Mouse (Mus musculus) small intestine, adult 2 months (tissue): ENCODE data around the gene Cd52. TPM values are rescaled to one million over a fixed set of nuclear protein-coding genes. Genes with fewer than 3 reads are reported as not detected.

Experiments used
- H3K27ac ChIP-seq: fragments of 200-500 bp; 2 replicates; pipeline ENCODE4 v1.5.1; 2012; ENCODE audit warnings: low read depth, low read length, control low read depth, inconsistent platforms; ENCODE audit not compliant: insufficient read depth
- H3K27me3 ChIP-seq: fragments of 200-500 bp; 2 replicates; pipeline ENCODE4 v1.6.1; 2012; ENCODE audit warnings: mild to moderate bottlenecking, moderate library complexity, low read length, inconsistent platforms; ENCODE audit not compliant: control insufficient read depth, insufficient read depth
- H3K36me3 ChIP-seq: fragments of 200-500 bp; 2 replicates; pipeline ENCODE4 v1.6.1; 2012; ENCODE audit warnings: mild to moderate bottlenecking, low read length, control low read depth, inconsistent platforms; ENCODE audit not compliant: control insufficient read depth, insufficient read depth
- H3K4me1 ChIP-seq: fragments of 200-500 bp; 2 replicates; pipeline ENCODE4 v1.6.1; 2012; ENCODE audit warnings: low read length, inconsistent platforms, mixed read lengths; ENCODE audit not compliant: control insufficient read depth, insufficient read depth, insufficient read length
- H3K4me3 ChIP-seq: fragments of 200-500 bp; 2 replicates; pipeline ENCODE4 v1.5.1; 2012; ENCODE audit warnings: low read depth, mild to moderate bottlenecking, control low read depth, inconsistent platforms, low read length, moderate library complexity
- CTCF ChIP-seq: fragments of 200-500 bp; IDR thresholded peaks from 2 replicates; pipeline ENCODE4 v1.5.1; 2012; ENCODE audit warnings: low read depth, mild to moderate bottlenecking, control low read depth, inconsistent platforms, low read length, moderate library complexity, mixed read lengths; ENCODE audit not compliant: insufficient replicate concordance, insufficient read length; ENCODE audit errors: extremely low read depth
- POLR2A ChIP-seq: fragments of 200-500 bp; IDR thresholded peaks from 2 replicates; pipeline ENCODE4 v1.6.1; 2012; ENCODE audit warnings: low read depth, mild to moderate bottlenecking, control low read depth, inconsistent platforms, low read length, moderate library complexity
- WGBS: fragments of 180-500 bp; shearing (Covaris S2); methylation state at CpG from one replicate; pipeline ENCODE4 v1.1.7; 2018; 5-methylcytosine and 5-hydroxymethylcytosine counted together
- polyA plus RNA-seq: library from polyadenylated mRNA; depleted of rRNA; stranded (reverse); fragments of >200 nt; gene quantifications from 2 replicates; pipeline ENCODE4 v1.2.3, GENCODE M21; 2012

Cd52 gene
- polyA plus RNA-seq, 1 experiment, result 35.1 TPM

- no peak for TF ChIP-seq CTCF
- TF ChIP-seq POLR2A, result 0 out of 2 replicates have a peak, but pooled peaks have one; percentile 14
- Histone ChIP-seq H3K4me1 (peaks cover 44% of the 10 kb centered on the region), H3K27ac (peak overlapping the region; percentile 58), H3K36me3 (no peaks in the 10 kb centered on the region), H3K4me3 (no peak overlapping the region), H3K27me3 (no peaks in the 10 kb centered on the region; the same call in 1 of the 2 replicates)
- 75% methylated on average over 14 of the region's 14 CpGs for WGBS
Measured at GRCm38 (mm10) chr4:134118126-134118800, 23.4 kb upstream of the Cd52 start.

GRCm38 (mm10) chr4:134117012-134117411 lies 22.1 kb upstream of the Cd52 start:
- H3K27me3 ChIP-seq, result no peaks in the 10 kb centered on the region; the same call in 1 of the 2 replicates
- H3K36me3 ChIP-seq, result no peaks in the 10 kb centered on the region
- H3K4me1 ChIP-seq, result peaks cover 41% of the 10 kb centered on the region
- WGBS, result 73% methylated on average over 8 of the region's 8 CpGs
- H3K27ac ChIP-seq, result peak overlapping the region; percentile 70
- H3K4me3 ChIP-seq, result no peak overlapping the region
- no peak for TF ChIP-seq CTCF
- no peak for TF ChIP-seq POLR2A

GRCm38 (mm10) chr4:134116501-134116900 lies 21.6 kb upstream of the Cd52 start:
- no peaks in the 10 kb centered on the region for H3K36me3 ChIP-seq
- peak overlapping the region; percentile 70 for H3K27ac ChIP-seq
- no peaks in the 10 kb centered on the region; the same call in 1 of the 2 replicates for H3K27me3 ChIP-seq
- no peak overlapping the region for H3K4me3 ChIP-seq
- peaks cover 40% of the 10 kb centered on the region for H3K4me1 ChIP-seq
- TF ChIP-seq POLR2A, result no peak
- TF ChIP-seq CTCF, result no peak
- 82% methylated on average over 2 of the region's 2 CpGs for WGBS

- TF ChIP-seq POLR2A, result no peak
- TF ChIP-seq CTCF, result no peak
- Histone ChIP-seq H3K36me3 (no peaks in the 10 kb centered on the region), H3K4me3 (no peak overlapping the region), H3K27ac (no peak overlapping the region), H3K27me3 (no peaks in the 10 kb centered on the region), H3K4me1 (peaks cover 30% of the 10 kb centered on the region)
- WGBS, result 40% methylated on average over 16 of the region's 16 CpGs
Measured at GRCm38 (mm10) chr4:134115215-134116144, 20.6 kb upstream of the Cd52 start.

GRCm38 (mm10) chr4:134114038-134114437 lies 19.2 kb upstream of the Cd52 start:
- Histone ChIP-seq H3K4me1 (peaks cover 18% of the 10 kb centered on the region), H3K27me3 (no peaks in the 10 kb centered on the region), H3K36me3 (no peaks in the 10 kb centered on the region), H3K27ac (no peak overlapping the region), H3K4me3 (no peak overlapping the region)
- WGBS, result 97% methylated on average over 4 of the region's 4 CpGs
- TF ChIP-seq CTCF (no peak), POLR2A (no peak)

DNA sequence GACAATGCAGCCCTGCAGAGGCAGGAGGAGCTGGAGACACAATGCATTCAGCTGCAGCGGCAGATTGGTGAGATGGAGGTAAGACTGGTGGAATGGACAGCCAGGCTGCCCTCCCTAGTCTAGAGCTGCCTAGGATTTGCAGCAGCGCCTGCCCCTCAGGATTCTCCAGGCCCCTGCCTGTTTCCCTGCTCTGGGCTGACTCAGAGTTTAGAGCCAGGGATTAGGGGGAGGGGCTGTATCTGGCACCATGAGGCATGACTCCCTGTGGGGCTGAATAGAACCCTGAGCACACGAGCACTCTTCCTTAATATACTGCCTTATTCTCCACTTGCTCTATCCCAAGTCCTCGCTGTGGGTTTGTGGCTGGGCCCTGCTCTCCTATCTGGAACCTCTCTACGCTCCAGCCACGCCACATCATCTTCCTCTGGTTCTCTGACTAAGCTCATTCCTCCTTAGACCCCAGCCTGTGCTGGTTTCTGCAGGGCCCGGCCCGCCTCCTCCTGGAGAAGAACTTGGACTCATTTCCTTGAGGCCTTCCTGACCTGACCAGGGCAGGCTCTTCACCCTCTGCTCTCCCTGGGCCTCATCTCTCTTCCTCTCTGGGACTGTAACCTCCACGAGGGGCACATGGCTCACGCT lies 18.6 kb upstream of the Cd52 start:
- Histone ChIP-seq H3K27ac (no peak overlapping the region), H3K4me1 (peaks cover 18% of the 10 kb centered on the region), H3K27me3 (no peaks in the 10 kb centered on the region), H3K4me3 (no peak overlapping the region), H3K36me3 (no peaks in the 10 kb centered on the region)
- 85% methylated on average over 10 of the region's 10 CpGs for WGBS
- TF ChIP-seq POLR2A (no peak), CTCF (no peak)

DNA sequence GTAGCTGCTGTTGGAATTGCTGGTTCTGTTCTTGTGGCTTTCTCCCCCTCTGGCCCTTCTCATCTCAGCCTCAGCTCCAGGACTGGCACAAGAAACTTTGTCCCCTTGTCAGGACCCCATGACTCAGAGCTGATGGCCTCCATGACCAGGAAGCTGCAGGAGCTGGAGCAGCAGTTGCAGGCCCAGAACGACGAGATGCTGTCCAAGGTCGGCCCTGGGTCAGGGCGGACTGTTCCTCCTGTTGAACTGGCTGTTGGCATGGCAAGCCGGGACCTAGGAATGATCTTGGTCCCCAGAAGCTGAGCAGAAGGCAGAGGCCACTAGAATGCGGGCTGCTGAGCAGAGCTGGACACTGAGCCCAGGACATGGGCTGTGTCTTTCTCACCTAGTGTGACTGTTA lies 17.5 kb upstream of the Cd52 start:
- TF ChIP-seq CTCF, result no peak
- no peak for TF ChIP-seq POLR2A
- Histone ChIP-seq H3K4me3 (no peak overlapping the region), H3K27ac (no peak overlapping the region), H3K27me3 (no peaks in the 10 kb centered on the region), H3K36me3 (no peaks in the 10 kb centered on the region), H3K4me1 (peaks cover 11% of the 10 kb centered on the region)
- WGBS, result 69% methylated on average over 6 of the region's 6 CpGs
